Mouse (Mus musculus) cortical plate, adult 2 months (tissue): ENCODE data around the gene Phf23. TPM values are rescaled to one million over a fixed set of nuclear protein-coding genes. Genes with fewer than 3 reads are reported as not detected.

ENCODE experiments used
- H3K27ac ChIP-seq: fragments of 200-500 bp; 2 replicates; pipeline ENCODE4 v1.5.1; 2012; ENCODE audit warnings: low read length, control low read depth, inconsistent platforms; ENCODE audit not compliant: insufficient read depth
- H3K4me1 ChIP-seq: fragments of 200-500 bp; 2 replicates; pipeline ENCODE4 v1.6.1; 2011; ENCODE audit warnings: low read length; ENCODE audit not compliant: control insufficient read depth, insufficient read depth
- H3K4me3 ChIP-seq: fragments of 200-500 bp; 2 replicates; pipeline ENCODE4 v1.5.1; 2011; ENCODE audit warnings: mild to moderate bottlenecking, low read length, control low read depth; ENCODE audit not compliant: insufficient read depth
- CTCF ChIP-seq: fragments of 200-500 bp; IDR thresholded peaks from 2 replicates; pipeline ENCODE4 v1.5.1; 2011; ENCODE audit warnings: mild to moderate bottlenecking, control low read depth, low read length; ENCODE audit not compliant: insufficient read depth; ENCODE audit errors: extremely low read depth
- POLR2A ChIP-seq: fragments of 200-500 bp; IDR thresholded peaks from 2 replicates; pipeline ENCODE4 v1.6.1; 2011; ENCODE audit warnings: mild to moderate bottlenecking, low read length, control low read depth; ENCODE audit not compliant: insufficient read depth; ENCODE audit errors: extremely low read depth
- polyA plus RNA-seq: library from polyadenylated mRNA; depleted of rRNA; stranded (reverse); fragments of >200 nt; gene quantifications from 2 replicates; pipeline ENCODE4 v1.2.3, GENCODE M21; 2012

Gene Phf23
- polyA plus RNA-seq, 1 experiment: 37.6 TPM

- no peak overlapping the region for H3K4me3 ChIP-seq
Observed at GRCm38 (mm10) chr11:69956218-69956617, 39.4 kb upstream of the Phf23 start.

GRCm38 (mm10) chr11:69960616-69961015 is 35.0 kb upstream of the Phf23 start:
- no peak for TF ChIP-seq CTCF
- TF ChIP-seq POLR2A: no peak
- Histone ChIP-seq H3K4me3 (no peak overlapping the region), H3K27ac (no peak overlapping the region), H3K4me1 (no peaks in the 10 kb centered on the region)

More at GRCm38 (mm10) chr11:69956218-69956617, 39.4 kb upstream of the Phf23 start:
- TF ChIP-seq CTCF: no peak
- TF ChIP-seq POLR2A: no peak
- H3K27ac ChIP-seq: no peak overlapping the region
- H3K4me1 ChIP-seq: no peaks in the 10 kb centered on the region

- no peak overlapping the region for H3K27ac ChIP-seq
- no peak overlapping the region for H3K4me3 ChIP-seq
- no peaks in the 10 kb centered on the region for H3K4me1 ChIP-seq
- TF ChIP-seq CTCF: no peak
- no peak for TF ChIP-seq POLR2A
Observed at GRCm38 (mm10) chr11:69961841-69962240, 33.7 kb upstream of the Phf23 start.

- no peak within 1 kb of the TSS for H3K4me3 ChIP-seq
- H3K4me1 ChIP-seq: no peaks in the 10 kb centered on the region
- TF ChIP-seq CTCF: no peak
- no peak within 1 kb of the TSS for H3K27ac ChIP-seq
Observed at GRCm38 (mm10) chr11:69964650-69965270, 30.8 kb upstream of the Phf23 start, which contains the start of gene Cldn7. Gene Cldn7, plus strand, starts transcription at chr11:69964779.

DNA sequence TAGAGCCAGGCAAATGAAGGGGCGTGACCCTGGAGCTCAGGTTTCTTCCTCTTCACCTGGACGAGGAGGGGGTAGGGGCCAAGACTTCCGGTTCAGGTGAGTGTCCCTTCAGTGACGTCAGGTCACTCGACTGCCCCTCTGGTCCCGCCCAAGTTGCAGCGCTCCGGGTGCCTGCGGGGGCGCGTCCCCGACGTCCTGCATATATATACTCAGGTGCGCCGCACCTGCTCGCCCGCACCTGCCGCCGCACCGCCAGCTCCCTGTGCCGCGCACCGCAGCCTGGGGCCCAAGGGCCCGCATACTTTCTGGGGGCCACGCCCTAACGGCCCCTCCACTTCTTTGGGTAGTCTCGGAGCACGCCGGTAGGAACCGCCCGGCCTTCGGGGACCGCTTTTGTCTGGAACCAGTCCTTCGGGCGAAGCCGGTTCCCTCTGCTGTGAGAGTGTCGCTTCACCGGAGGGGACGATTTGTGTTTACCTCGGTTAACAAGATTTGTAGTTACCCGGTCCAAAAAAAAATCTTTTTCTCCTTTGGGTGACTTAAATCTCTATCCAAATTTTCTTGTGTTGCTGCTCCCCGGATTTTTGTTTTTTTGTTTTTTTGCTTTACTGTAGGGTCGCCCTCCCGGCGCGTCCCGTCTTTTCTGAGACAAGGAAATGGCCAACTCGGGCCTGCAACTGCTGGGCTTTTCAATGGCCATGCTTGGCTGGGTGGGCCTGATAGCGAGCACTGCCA is 30.1 kb upstream of the Phf23 start:
- Histone ChIP-seq H3K4me3 (no peak overlapping the region), H3K27ac (no peak overlapping the region)
- TF ChIP-seq CTCF (no peak), POLR2A (no peak)

DNA sequence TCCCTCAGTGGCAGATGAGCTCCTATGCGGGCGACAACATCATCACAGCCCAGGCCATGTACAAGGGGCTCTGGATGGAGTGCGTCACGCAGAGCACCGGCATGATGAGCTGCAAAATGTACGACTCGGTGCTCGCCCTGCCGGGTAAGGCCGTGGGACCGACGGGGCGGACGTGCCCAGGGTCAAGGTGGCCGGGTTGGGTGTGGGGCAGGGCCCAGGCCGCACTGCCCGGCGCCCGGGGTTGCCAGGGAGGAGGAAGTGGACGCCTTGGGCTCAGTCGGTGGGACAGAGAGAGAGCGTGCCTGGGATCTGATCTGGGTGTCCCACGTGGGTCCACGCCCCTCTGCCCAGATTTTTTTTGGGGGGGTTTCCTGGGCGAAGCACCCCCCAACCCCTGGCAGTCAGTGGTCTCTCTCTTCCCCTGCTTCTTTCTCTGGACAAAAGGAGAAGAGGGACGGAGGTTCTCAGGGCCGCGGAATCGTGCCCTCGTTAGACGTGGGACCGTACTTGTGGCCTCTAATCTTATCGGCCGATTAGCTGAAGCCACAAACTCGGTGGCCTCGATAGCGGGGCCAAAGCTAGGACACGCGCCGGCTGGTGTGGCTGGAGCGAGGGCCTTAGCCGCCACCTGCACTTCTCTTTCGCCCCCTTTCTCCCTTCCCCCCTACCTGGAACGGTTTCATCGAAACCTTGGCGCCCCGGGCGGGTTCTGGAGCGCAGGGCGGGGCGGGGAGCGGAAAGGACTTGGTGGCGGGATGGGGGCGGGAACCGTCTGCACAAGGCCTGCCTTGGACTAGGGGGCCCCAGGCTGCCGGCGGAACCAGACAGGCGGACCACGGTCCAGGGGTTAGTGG is 29.3 kb upstream of the Phf23 start:
- H3K27ac ChIP-seq: no peak overlapping the region
- H3K4me3 ChIP-seq: no peak overlapping the region
- no peaks in the 10 kb centered on the region for H3K4me1 ChIP-seq
- no peak for TF ChIP-seq CTCF
- TF ChIP-seq POLR2A: no peak

More for the DNA sequence above, 30.1 kb upstream of the Phf23 start:
- H3K4me1 ChIP-seq: no peaks in the 10 kb centered on the region

DNA sequence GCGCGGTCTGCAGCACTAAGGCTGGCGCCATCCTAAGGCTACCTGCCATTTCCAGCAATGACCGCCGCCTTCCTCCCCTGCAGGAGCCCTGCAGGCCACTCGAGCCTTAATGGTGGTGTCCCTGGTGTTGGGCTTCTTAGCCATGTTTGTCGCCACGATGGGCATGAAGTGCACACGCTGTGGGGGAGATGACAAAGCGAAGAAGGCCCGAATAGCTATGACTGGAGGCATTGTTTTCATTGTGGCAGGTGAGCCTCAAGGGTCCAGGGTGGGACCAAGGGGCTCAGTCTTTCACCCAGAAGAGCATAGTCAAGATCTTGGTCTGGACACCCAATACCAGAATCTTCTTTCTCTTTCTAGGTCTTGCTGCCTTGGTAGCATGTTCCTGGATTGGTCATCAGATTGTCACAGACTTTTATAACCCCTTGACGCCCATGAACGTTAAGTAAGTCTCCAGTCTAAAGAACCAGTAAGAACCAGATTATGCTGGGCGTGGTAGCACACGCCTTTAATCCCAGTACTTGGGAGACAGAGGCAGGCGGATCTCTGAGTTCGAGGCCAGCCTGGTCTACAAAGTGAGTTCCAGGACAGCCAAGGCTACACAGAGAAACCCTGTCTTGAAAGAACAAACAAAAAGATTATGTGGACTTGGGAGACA is 28.6 kb upstream of the Phf23 start:
- Histone ChIP-seq H3K4me3 (no peak overlapping the region), H3K4me1 (no peaks in the 10 kb centered on the region), H3K27ac (no peak overlapping the region)
- TF ChIP-seq CTCF (no peak), POLR2A (no peak)

- H3K4me3 ChIP-seq: no peak overlapping the region
- no peak for TF ChIP-seq CTCF
- TF ChIP-seq POLR2A: no peak
- no peaks in the 10 kb centered on the region for H3K4me1 ChIP-seq
- H3K27ac ChIP-seq: no peak overlapping the region
Observed at GRCm38 (mm10) chr11:69968793-69969192, 26.8 kb upstream of the Phf23 start.

- TF ChIP-seq POLR2A: no peak
- TF ChIP-seq CTCF: no peak
- no peaks in the 10 kb centered on the region for H3K4me1 ChIP-seq
- no peak overlapping the region for H3K4me3 ChIP-seq
- H3K27ac ChIP-seq: no peak overlapping the region
Observed at GRCm38 (mm10) chr11:69970222-69970621, 25.4 kb upstream of the Phf23 start.

GRCm38 (mm10) chr11:69970775-69971174 is 24.8 kb upstream of the Phf23 start:
- H3K4me1 ChIP-seq: no peaks in the 10 kb centered on the region
- TF ChIP-seq POLR2A (no peak), CTCF (no peak)

More at GRCm38 (mm10) chr11:69970775-69971174, 24.8 kb upstream of the Phf23 start:
- Histone ChIP-seq H3K4me3 (no peak overlapping the region), H3K27ac (no peak overlapping the region)
